Mouse (Mus musculus): Measurements from ENCODE around the gene 1700056E22Rik. TPM values are rescaled to one million over a fixed set of nuclear protein-coding genes. Genes with fewer than 3 reads are reported as not detected.

1700056E22Rik gene
- polyA plus RNA-seq (2012; rRNA removed) = 0.68 and 1.5 TPM in 2 replicates

GRCm38 (mm10) chr1:184034011-184034557 lies at the start of gene 1700056E22Rik:
Gene 1700056E22Rik (minus strand): TSS chr1:184034301.

GRCm38 (mm10) chr1:184013106-184013505 lies 21.0 kb downstream of the 1700056E22Rik start, which contains the start of gene Dusp10:
Gene Dusp10 (plus strand): TSS chr1:184013302.

Other genes with a start within 250 kb of the 1700056E22Rik start
- 6.9 and 7.7 TPM in 2 replicates for gene Dusp10, start 21.0 kb downstream of the 1700056E22Rik start, polyA plus RNA-seq (2012; rRNA removed)

Data from stomach, adult 2 months (tissue).